Mouse (Mus musculus): ENCODE results near the gene Lag3. TPM values are rescaled to one million over a fixed set of nuclear protein-coding genes. Genes with fewer than 3 reads are reported as not detected.
A peak's percentile ranks its signal among the peaks of the same experiment; 100 is the strongest.

Gene Lag3
- total and polyA plus RNA-seq, 3 experiments, result 0.52 to 2.0 (median 1.2) TPM

DNA sequence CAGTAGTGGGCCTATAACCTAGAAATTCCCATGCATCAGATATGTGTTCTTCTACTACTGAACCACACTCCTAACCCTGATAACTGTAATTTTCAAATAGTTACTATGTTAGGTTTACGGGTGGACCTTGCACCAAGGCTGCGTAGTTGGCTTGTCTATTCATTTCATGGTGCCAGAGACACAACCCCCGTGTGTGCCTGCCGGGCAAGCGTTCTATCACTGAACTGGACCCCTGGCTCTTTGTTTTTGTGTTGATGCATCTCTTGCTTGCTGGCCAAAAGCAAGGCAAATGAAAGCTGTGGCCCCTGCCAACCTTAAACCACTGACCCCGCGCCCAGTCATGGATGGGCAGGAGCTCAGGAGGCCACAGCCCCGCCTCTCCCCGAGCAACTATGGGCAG is 29.7 kb downstream of the Lag3 start:
- Histone ChIP-seq H3K36me3 (replicated peaks in 1 of 2; ENCODE audit: control insufficient read depth in 1 of 2, insufficient read depth in 1 of 2, low read length in 1 of 2) (no peaks in the 10 kb centered on the region), H3K9ac (ENCODE audit: insufficient read depth, low read depth) (no peak overlapping the region), H3K79me2 (replicated peaks; ENCODE audit: control insufficient read depth, extremely low read depth, insufficient read depth, poor library complexity, severe bottlenecking) (no peaks in the 10 kb centered on the region), H3K27me3 (replicated peaks) (no peaks in the 10 kb centered on the region), H3K4me2 (ENCODE audit: insufficient read depth, low read depth, poor library complexity, severe bottlenecking) (no peak overlapping the region), H3K4me3 (replicated peaks in 1 of 3; ENCODE audit: low read depth in 2 of 3, low read length in 2 of 3, poor library complexity in 1 of 3) (no peak overlapping the region), H3K9me3 (replicated peaks; ENCODE audit: low read length) (no peaks in the 10 kb centered on the region), H3K4me1 (ENCODE audit: control insufficient read depth in 1 of 2, insufficient read depth in 2 of 2) (peaks cover 2 to 11% of the 10 kb centered on the region in 2 experiments; a peak in 2 of 4 replicates), H3K27ac (ENCODE audit: insufficient read depth, low read depth) (no peak overlapping the region)
- TF ChIP-seq MAZ (IDR thresholded peaks at IDR 0.05; ENCODE audit: low read depth, low read length) (no peak), JUND (conservative IDR thresholded peaks at IDR 0.05; ENCODE audit: low read depth, low read length) (no peak), RCOR1 (conservative IDR thresholded peaks at IDR 0.05; ENCODE audit: low read depth, low read length) (no peak), E2F4 (IDR thresholded peaks at IDR 0.05; ENCODE audit: insufficient replicate concordance, low read depth, low read length) (no peak), TCF12 (IDR thresholded peaks at IDR 0.05; ENCODE audit: low read depth, low read length) (no peak), ZC3H11A (IDR thresholded peaks at IDR 0.05; ENCODE audit: low read depth, low read length) (no peak), JUN (IDR thresholded peaks at IDR 0.05; ENCODE audit: insufficient read depth, low read depth, low read length) (no peak), GABPA (IDR thresholded peaks at IDR 0.05; ENCODE audit: insufficient replicate concordance, low read depth, low read length) (no peak), ELF1 (IDR thresholded peaks at IDR 0.05; ENCODE audit: low read depth, low read length) (no peak), PAX5 (IDR thresholded peaks at IDR 0.05; ENCODE audit: low read length) (no peak), EP300 (IDR thresholded peaks at IDR 0.05; ENCODE audit: low read length) (no peak)
- in situ Hi-C loops (cut with MboI; ENCODE audit: low pct_ligation_motif_present, low pct_unique_long_range_greater_than_20kb, low sequenced_read_pairs) (no loop called here), dilution Hi-C loops (cut with MboI; ENCODE audit: extremely low pct_ligation_motif_present, extremely low pct_unique_long_range_greater_than_20kb, low sequenced_read_pairs) (no loop called here)
- DNase-seq (ENCODE audit: extremely low read depth), result no peak

DNA sequence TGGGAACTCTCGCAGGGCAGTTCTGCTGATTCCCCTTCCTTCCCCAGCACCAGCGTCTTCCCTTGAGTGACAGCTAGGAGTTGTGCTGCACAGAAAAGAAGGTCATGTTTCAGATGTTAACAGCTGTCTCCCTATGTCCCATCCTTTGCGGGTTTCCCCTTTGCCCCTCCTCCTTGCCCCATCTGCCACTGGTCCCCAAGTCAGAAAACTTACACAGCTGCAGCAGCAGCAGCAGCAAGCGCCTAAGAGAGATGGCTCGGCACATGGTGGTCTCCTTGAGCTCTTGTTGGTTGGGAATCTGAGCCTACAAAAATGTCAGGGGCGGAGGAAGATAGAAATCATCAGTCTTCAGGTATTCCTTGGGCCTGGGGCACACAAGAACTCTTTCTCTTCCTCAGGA is 32.1 kb downstream of the Lag3 start:
- TF ChIP-seq UBTF (IDR thresholded peaks at IDR 0.05; ENCODE audit: low read depth, low read length), result no peak
- TF ChIP-seq JUN (IDR thresholded peaks at IDR 0.05; ENCODE audit: insufficient read depth, low read depth, low read length), result no peak
- no peak for TF ChIP-seq ETS1 (conservative IDR thresholded peaks at IDR 0.05; ENCODE audit: low read depth, low read length)
- no peak for TF ChIP-seq ZMIZ1 (IDR thresholded peaks at IDR 0.05; ENCODE audit: low read depth, low read length)
- no peak for TF ChIP-seq EP300 (IDR thresholded peaks at IDR 0.05; ENCODE audit: low read length)
- no peak for TF ChIP-seq RAD21 (IDR thresholded peaks at IDR 0.05; ENCODE audit: low read depth, low read length)
- no peak for TF ChIP-seq MEF2A (IDR thresholded peaks at IDR 0.05; ENCODE audit: borderline replicate concordance, low read depth, low read length)
- no peak for TF ChIP-seq MAX (IDR thresholded peaks at IDR 0.05; ENCODE audit: low read length)
- no peak for TF ChIP-seq SMC3 (IDR thresholded peaks at IDR 0.05; ENCODE audit: low read depth, low read length)
- TF ChIP-seq RCOR1 (conservative IDR thresholded peaks at IDR 0.05; ENCODE audit: low read depth, low read length), result no peak
- no peak for TF ChIP-seq USF1 (IDR thresholded peaks at IDR 0.05; ENCODE audit: low read depth, low read length)
- TF ChIP-seq CTCF (conservative IDR thresholded peaks at IDR 0.05 in 1 of 2, IDR thresholded peaks at IDR 0.05 in 1 of 2; ENCODE audit: low read depth in 2 of 2, low read length in 2 of 2), result no peak
- no peak for TF ChIP-seq USF2 (conservative IDR thresholded peaks at IDR 0.05; ENCODE audit: low read depth, low read length)
- no peak for TF ChIP-seq SIN3A (IDR thresholded peaks at IDR 0.05; ENCODE audit: low read length)
- no peak overlapping the region for H3K4me2 ChIP-seq (ENCODE audit: insufficient read depth, low read depth, poor library complexity, severe bottlenecking)
- no peaks in the 10 kb centered on the region for H3K79me2 ChIP-seq (replicated peaks; ENCODE audit: control insufficient read depth, extremely low read depth, insufficient read depth, poor library complexity, severe bottlenecking)
- no peak overlapping the region for H3K27ac ChIP-seq (ENCODE audit: insufficient read depth, low read depth)
- no peaks in the 10 kb centered on the region for H3K27me3 ChIP-seq (replicated peaks)
- dilution Hi-C loops (cut with MboI; ENCODE audit: extremely low pct_ligation_motif_present, extremely low pct_unique_long_range_greater_than_20kb, low sequenced_read_pairs), result no loop called here
- no peak overlapping the region for H3K4me3 ChIP-seq (replicated peaks in 1 of 3; ENCODE audit: low read depth in 2 of 3, low read length in 2 of 3, poor library complexity in 1 of 3)
- no peak overlapping the region for H3K9ac ChIP-seq (ENCODE audit: insufficient read depth, low read depth)
- peaks cover 7 to 13% of the 10 kb centered on the region in 2 experiments; a peak in 3 of 4 replicates for H3K4me1 ChIP-seq (ENCODE audit: control insufficient read depth in 1 of 2, insufficient read depth in 2 of 2)
- peak; percentile 24 for DNase-seq (ENCODE audit: extremely low read depth)
- in situ Hi-C loops (cut with MboI; ENCODE audit: low pct_ligation_motif_present, low pct_unique_long_range_greater_than_20kb, low sequenced_read_pairs), result no loop called here
- H3K9me3 ChIP-seq (replicated peaks; ENCODE audit: low read length), result no peaks in the 10 kb centered on the region
- H3K36me3 ChIP-seq (replicated peaks in 1 of 2; ENCODE audit: control insufficient read depth in 1 of 2, insufficient read depth in 1 of 2, low read length in 1 of 2), result no peaks in the 10 kb centered on the region
